Mouse (Mus musculus) forebrain, embryonic 10.5 days (tissue): Measurements from ENCODE around the gene Dnajc8. TPM values are rescaled to one million over a fixed set of nuclear protein-coding genes. Genes with fewer than 3 reads are reported as not detected.
A peak's percentile ranks its signal among the peaks of the same experiment; 100 is the strongest.

ENCODE experiments used
- DNase-seq: peaks from one replicate; pipeline ENCODE4 v3.0.0-alpha.2; 2017; ENCODE audit warnings: low spot score; ENCODE audit errors: extremely low spot score
- H3K27ac ChIP-seq: fragments of 300-500 bp; sonication (generic); 2 replicates; pipeline ENCODE4 v1.5.1; 2016; ENCODE audit warnings: mild to moderate bottlenecking
- H3K27me3 ChIP-seq: fragments of 300-500 bp; sonication (generic); 2 replicates; pipeline ENCODE4 v1.6.1; 2016; ENCODE audit warnings: mild to moderate bottlenecking; ENCODE audit not compliant: poor library complexity, severe bottlenecking
- H3K36me3 ChIP-seq: fragments of 300-500 bp; sonication (generic); replicated peaks from 2 replicates; pipeline ENCODE4 v1.6.1; 2016; ENCODE audit warnings: mild to moderate bottlenecking, moderate library complexity
- H3K4me1 ChIP-seq: fragments of 300-500 bp; sonication (generic); 2 replicates; pipeline ENCODE4 v1.6.1; 2016
- H3K4me3 ChIP-seq: fragments of 300-500 bp; sonication (generic); 2 replicates; pipeline ENCODE4 v1.5.1; 2016; ENCODE audit warnings: mild to moderate bottlenecking, moderate library complexity
- H3K9me3 ChIP-seq: fragments of 300-500 bp; sonication (generic); 2 replicates; pipeline ENCODE4 v1.6.1; 2016; ENCODE audit warnings: mild to moderate bottlenecking, moderate library complexity
- WGBS: fragments of 180-500 bp; shearing (Covaris S2); methylation state at CpG from one replicate; pipeline ENCODE4 v1.1.7; 2016; 5-methylcytosine and 5-hydroxymethylcytosine counted together
- polyA plus RNA-seq: library from polyadenylated mRNA; unstranded; fragments of >200 nt; fragmentation: Nextera tagmentation; extraction: Ambion mirVana; gene quantifications from 2 replicates; pipeline ENCODE4 v1.2.1, GENCODE M21; 2016

Gene Dnajc8
- polyA plus RNA-seq, 1 experiment from 2014 or later: 211 TPM

DNA sequence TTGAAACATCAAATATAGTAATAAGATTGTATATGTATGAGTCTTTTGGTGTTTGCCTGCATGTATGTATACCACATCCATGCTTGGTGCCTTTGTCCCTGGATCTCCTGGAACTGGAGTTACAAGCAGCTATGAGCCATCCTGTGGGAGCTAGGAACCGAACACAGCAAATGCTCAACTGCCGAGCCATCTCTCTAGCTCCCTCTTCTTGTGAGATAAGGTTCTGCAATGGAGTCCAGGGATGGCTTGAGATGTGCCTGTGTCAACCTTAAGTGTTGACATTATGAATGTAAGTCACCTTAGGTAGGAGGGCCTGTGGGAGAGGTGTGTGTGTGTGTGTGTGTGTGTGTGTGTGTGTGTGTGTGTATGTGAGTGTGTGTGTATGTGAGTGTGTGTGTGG is 8.7 kb upstream of the Dnajc8 start:
- H3K27ac ChIP-seq: no peak overlapping the region
- H3K36me3 ChIP-seq: peaks cover 31% of the 10 kb centered on the region
- no peaks in the 10 kb centered on the region for H3K9me3 ChIP-seq
- H3K4me1 ChIP-seq: peaks cover 15% of the 10 kb centered on the region
- H3K27me3 ChIP-seq: no peaks in the 10 kb centered on the region
- H3K4me3 ChIP-seq: no peak overlapping the region
- WGBS: 52% methylated on average over 2 of the region's 2 CpGs
- no peak for DNase-seq

DNA sequence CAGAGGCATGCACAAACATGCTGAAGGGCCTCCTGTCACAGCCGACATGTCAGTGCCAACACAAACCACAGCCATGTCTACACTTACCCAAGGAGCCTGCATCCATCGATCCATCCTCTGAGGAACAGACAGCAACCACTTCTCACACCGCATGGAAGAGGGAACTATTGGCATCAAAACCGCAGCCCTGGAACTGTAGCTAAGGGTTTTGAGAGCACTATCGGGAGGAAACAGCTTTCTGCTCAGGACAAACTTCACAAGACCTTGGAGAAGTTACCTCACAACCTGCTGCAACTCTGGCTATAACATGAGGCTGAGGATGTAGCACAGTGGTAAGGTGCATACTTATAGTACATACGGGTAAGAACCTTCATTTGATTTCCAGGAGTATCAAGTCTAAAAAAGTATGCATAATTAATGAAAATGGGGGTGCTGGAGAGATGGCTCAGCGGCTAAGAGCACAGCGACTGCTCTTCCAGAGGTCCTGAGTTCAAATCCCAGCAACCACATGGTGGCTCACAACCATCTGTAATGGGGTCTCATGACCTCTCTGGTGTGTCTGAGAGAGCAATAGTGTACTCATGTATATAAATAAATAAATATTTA is 7.3 kb upstream of the Dnajc8 start:
- H3K27me3 ChIP-seq: no peaks in the 10 kb centered on the region
- no peaks in the 10 kb centered on the region for H3K9me3 ChIP-seq
- 93% methylated on average over 8 of the region's 8 CpGs for WGBS

DNA sequence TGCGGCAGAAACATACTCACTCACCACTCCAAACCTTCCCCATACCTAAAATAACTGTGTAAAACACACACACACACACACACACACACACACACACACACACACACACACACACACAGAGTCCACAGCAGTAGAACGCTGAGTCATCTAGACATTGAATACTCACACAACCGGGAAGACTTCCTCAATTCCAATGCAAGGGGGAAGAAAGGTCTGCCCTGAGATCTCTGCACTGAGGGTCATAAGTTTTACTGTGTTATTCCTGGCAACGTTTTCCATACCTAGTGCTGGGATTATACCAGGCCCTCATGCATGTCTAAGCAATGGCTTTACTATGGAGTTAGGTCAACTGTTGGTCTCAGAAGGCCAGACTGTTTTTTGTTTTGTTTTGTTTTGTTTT is 6.0 kb upstream of the Dnajc8 start:
- no peak overlapping the region for H3K27ac ChIP-seq
- H3K4me1 ChIP-seq: peaks cover 30% of the 10 kb centered on the region
- 92% methylated on average over 4 of the region's 4 CpGs for WGBS
- H3K27me3 ChIP-seq: no peaks in the 10 kb centered on the region
- peaks cover 33% of the 10 kb centered on the region for H3K36me3 ChIP-seq
- DNase-seq: no peak
- no peaks in the 10 kb centered on the region for H3K9me3 ChIP-seq
- H3K4me3 ChIP-seq: no peak overlapping the region

More for the DNA sequence above, 7.3 kb upstream of the Dnajc8 start:
- Histone ChIP-seq H3K4me1 (peaks cover 29% of the 10 kb centered on the region), H3K4me3 (no peak overlapping the region), H3K27ac (no peak overlapping the region), H3K36me3 (peaks cover 33% of the 10 kb centered on the region)
- no peak for DNase-seq

DNA sequence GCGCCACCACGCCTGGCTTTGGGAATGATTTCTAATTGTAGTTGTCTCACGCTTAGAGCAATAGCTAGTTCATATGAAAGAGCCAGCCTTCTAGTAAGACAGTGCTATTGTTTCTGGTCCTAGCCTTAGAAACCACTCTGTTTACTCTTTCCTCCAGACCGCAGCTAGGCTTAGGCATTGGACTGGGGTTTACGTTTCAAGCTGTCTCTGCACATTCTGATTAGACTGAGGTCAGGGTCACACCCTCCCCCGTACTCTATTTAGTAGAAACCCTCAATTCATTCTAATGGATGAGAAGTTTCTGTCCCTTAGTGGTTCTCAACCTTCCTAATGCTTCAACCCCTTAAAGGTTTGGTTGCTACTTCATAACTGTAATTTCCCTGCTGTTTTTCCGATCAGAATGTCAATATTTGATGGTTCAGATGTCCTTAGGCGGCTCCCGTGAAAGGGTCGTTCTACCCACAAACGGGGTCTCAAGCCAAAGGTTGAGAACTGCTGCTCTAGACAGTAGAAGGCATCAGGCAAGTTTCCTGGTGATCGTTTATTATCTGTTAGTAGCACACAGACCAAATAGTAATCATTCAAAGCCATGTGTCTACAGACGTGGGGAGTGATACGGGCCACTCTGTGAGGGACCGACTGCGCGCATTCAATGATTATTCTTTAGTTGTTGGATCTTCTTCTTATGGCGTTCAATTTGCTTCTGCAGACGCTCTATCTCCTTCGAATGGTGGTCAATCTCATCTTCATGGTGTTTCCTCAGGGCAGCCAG is 5.1 kb upstream of the Dnajc8 start:
- DNase-seq: no peak
- Histone ChIP-seq H3K36me3 (peaks cover 33% of the 10 kb centered on the region), H3K9me3 (no peaks in the 10 kb centered on the region), H3K27me3 (no peaks in the 10 kb centered on the region), H3K27ac (no peak overlapping the region), H3K4me1 (peaks cover 32% of the 10 kb centered on the region), H3K4me3 (no peak overlapping the region)
- 95% methylated on average over 20 of the region's 20 CpGs for WGBS

DNA sequence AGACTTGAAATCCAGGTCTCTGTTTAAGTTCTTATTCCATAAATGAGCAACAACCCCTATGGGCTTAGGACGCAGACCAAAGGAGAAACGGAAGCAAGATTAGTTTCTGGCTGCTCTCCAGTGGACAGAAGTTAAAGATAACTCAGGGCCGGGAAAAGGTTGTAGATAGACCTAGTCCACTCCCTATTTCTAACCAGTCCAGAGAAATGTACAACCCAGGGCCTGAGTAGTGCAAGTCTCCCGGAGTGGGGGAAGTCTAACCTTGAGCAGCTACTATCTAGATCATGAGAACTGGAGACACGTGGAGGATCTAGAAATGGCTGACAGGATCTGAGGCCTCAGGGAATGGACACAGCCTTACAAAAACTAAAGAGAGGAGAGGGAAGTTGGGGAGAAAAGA is 2.9 kb upstream of the Dnajc8 start:
- Histone ChIP-seq H3K4me3 (peak overlapping the region; percentile 100), H3K27me3 (no peaks in the 10 kb centered on the region), H3K27ac (peak overlapping the region; percentile 97), H3K36me3 (peaks cover 40% of the 10 kb centered on the region), H3K4me1 (peaks cover 48% of the 10 kb centered on the region), H3K9me3 (no peaks in the 10 kb centered on the region)
- WGBS: 47% methylated on average over 5 of the region's 5 CpGs
- no peak for DNase-seq

DNA sequence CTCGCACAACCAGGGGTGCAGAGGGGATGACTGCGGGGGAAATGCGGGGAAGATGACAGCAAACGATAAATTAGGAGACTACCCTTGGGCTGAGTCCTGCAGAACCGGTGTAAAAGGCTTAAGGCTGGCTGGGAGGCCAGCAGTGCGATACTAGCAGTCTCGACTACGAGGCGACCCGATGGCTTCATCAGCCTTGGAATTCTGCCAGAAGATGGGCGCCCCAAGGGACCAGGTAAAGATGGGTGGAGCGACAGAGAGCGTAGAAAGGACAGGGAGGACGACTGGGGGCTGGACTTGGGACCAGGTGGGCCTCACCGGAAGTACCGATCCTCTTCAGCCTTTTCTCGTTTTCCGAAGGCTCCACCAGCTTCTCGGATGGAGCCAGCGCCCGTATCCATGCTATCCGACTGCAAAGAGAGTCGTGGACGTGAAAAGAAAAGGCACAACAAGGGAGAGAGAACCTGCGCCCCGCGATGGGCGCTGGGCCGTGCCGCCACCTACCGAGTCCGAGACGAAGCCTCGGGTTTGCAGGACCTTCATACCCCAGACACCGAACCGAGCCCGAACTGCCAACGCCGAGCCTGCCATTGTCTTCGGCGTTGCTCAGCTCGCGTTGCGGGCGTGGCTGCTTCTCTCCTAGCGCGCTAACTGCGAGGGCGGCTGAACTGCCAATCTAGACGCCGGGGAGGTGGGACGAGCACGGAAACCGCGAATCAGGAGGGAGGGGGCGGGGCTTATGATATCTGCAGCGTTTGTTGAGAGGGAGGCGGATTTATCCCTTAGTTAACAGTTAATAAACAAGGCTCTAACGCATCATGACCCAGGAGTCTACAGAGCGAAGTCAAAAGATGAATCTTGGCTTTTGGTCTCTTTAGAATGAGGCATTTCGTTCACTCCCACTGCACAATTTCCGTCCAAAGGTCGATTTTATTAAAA is 2.1 kb upstream of the Dnajc8 start, which contains the start of gene Atpif1:
Gene Atpif1 (minus strand): TSS at position 679 of the 936 bp plus-strand sequence.
- Histone ChIP-seq H3K27ac (peak within 1 kb of the TSS; percentile 97), H3K27me3 (no peaks in the 10 kb centered on the region), H3K4me3 (peak within 1 kb of the TSS; percentile 100), H3K4me1 (peaks cover 51% of the 10 kb centered on the region), H3K9me3 (no peaks in the 10 kb centered on the region), H3K36me3 (peaks cover 47% of the 10 kb centered on the region)
- under 1% methylated on average over 63 of the region's 63 CpGs for WGBS
- DNase-seq: peak; percentile 92

DNA sequence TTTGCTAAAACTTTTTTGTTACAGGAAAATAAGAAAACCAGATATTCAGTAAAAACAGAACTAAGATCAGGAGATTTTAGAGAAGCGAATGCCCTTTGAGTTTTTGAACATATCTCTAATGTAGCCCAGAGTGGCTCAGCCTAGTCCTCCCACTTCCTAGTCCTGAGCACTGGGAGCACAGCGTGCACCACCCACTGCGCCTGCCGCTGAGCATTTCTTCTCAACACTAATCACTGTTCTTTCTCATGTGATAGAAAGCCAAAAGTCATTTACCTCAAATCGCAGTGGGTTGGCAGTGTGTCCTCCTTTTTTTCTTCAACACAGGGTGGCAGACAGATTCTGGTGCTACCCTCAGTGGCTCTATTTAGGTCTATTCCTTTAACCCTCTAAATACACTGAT is 4.1 kb downstream of the Dnajc8 start:
- peaks cover 74% of the 10 kb centered on the region for H3K36me3 ChIP-seq
- WGBS: 98% methylated on average over 5 of the region's 5 CpGs

DNA sequence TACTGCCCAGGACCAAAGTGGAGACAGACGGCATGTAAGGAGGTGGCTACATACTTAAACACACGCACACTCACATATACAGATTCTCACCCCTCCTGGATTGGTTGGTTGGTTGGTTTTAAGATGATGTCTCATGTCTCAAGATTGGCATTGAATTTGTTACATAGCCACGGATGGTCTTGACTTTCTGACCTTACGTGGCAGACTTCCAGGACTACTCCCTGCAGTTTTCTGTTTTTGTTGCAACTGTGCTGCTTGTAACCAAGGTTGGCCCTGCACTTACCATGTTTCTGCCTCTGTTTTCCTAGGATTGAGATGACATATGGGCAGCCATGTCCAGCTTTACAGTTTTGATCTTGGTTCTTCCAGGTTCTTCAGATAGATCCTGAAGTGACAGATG is 6.1 kb downstream of the Dnajc8 start:
- Histone ChIP-seq H3K27ac (no peak overlapping the region), H3K4me1 (peaks cover 14% of the 10 kb centered on the region), H3K9me3 (no peaks in the 10 kb centered on the region), H3K36me3 (peaks cover 93% of the 10 kb centered on the region), H3K4me3 (no peak overlapping the region), H3K27me3 (no peaks in the 10 kb centered on the region)
- WGBS: 94% methylated on average over 4 of the region's 4 CpGs
- no peak for DNase-seq

More for the DNA sequence above, 4.1 kb downstream of the Dnajc8 start:
- no peak overlapping the region for H3K4me3 ChIP-seq
- no peaks in the 10 kb centered on the region for H3K27me3 ChIP-seq
- no peak for DNase-seq
- H3K9me3 ChIP-seq: no peaks in the 10 kb centered on the region
- no peak overlapping the region for H3K27ac ChIP-seq
- peaks cover 27% of the 10 kb centered on the region for H3K4me1 ChIP-seq

DNA sequence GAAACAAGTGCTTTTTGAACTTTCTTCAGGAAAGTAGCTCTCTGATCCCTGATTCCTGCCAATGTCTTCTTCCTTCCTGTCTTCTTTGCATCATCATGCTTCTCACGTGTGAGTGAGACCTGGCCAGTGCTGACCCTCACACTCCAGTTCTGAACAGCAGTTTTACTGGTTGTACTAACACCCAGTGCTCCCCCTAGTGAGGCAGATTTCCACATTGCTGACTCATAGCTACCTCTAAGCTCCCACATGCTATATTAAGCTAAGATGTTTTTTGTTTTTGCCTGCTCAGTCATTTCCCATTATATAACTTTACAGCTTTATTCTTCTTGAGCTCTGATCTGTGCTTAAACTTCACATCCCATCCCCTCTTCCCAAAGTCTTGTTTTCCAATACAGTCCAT is 7.4 kb downstream of the Dnajc8 start:
- Histone ChIP-seq H3K9me3 (no peaks in the 10 kb centered on the region), H3K4me1 (peaks cover under 1% of the 10 kb centered on the region; the same call in 1 of the 2 replicates), H3K36me3 (peaks cover 97% of the 10 kb centered on the region), H3K27me3 (no peaks in the 10 kb centered on the region), H3K4me3 (no peak overlapping the region), H3K27ac (no peak overlapping the region)
- WGBS: 71% methylated on average over 1 of the region's 1 CpGs
- DNase-seq: no peak

DNA sequence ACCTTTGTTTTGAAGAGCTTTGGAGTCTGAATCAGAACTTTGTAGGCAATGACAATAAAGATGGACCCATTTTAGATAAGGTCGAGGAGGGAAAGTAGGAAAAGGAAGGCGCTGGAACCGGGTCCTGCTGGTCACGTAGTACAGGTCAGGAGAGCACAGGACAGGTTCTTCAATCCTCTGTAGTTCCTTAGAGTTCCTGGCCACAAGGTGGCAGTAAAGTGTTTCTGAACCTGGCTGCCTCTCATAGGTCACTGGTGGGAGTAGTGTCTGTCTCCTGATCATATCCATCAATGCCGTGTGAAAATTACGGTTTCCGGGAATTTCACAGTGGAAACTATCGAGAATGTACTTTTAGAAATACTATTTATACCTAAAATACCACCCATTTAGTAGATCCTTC is 10.5 kb downstream of the Dnajc8 start:
- H3K27ac ChIP-seq: no peak overlapping the region
- no peaks in the 10 kb centered on the region for H3K27me3 ChIP-seq
- no peaks in the 10 kb centered on the region for H3K9me3 ChIP-seq
- H3K36me3 ChIP-seq: peaks cover 100% of the 10 kb centered on the region
- H3K4me3 ChIP-seq: no peak overlapping the region
- no peaks in the 10 kb centered on the region for H3K4me1 ChIP-seq
- peak; percentile 52 for DNase-seq
- 62% methylated on average over 8 of the region's 8 CpGs for WGBS

DNA sequence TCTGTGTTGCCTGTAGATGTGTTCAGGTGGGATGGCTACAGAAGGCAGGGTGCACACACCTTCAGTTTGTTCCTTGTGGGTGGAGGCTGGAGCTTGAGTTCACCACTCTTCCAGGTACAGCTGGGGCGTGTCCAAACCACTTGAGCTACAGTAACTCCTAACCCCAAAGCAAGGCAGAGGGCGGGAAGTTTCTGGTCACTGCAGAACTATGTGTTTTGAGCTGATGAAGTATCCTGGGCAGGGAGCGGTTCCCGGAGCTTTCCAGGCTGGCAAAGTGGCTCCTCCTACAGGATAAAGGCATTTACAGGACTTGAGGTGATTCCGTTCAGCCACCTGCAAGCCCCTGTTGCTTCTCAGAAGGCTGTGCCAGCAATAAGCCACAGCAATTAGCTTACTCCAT is 18.9 kb downstream of the Dnajc8 start:
- Histone ChIP-seq H3K27me3 (no peaks in the 10 kb centered on the region), H3K36me3 (peaks cover 60% of the 10 kb centered on the region)

DNA sequence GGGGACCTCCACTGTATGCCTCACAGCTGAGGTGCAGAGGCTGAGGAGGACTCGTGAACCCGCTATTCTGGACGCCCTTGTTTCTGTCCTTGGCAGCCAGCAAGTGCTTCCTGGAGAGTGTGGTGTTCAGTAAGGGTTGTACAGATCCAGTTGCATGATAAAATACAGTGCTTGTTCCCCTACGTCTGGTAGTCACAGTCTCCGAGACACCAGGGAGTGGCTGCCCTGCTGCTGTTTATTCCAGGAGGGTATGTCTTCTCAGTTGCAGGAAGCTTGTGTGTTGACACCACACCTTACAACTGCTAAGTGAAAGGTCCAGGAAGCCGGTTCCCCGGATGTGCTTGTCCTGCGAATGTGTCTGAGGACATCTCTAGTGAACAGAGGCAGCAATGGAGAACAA is 19.3 kb downstream of the Dnajc8 start:
- WGBS: 86% methylated on average over 8 of the region's 8 CpGs
- Histone ChIP-seq H3K9me3 (no peaks in the 10 kb centered on the region), H3K4me1 (no peaks in the 10 kb centered on the region), H3K27ac (no peak overlapping the region), H3K36me3 (peaks cover 56% of the 10 kb centered on the region), H3K27me3 (no peaks in the 10 kb centered on the region), H3K4me3 (no peak overlapping the region)
- DNase-seq: no peak

More for the DNA sequence above, 18.9 kb downstream of the Dnajc8 start:
- DNase-seq: no peak
- H3K27ac ChIP-seq: no peak overlapping the region
- 78% methylated on average over 5 of the region's 5 CpGs for WGBS
- no peaks in the 10 kb centered on the region for H3K4me1 ChIP-seq
- H3K9me3 ChIP-seq: no peaks in the 10 kb centered on the region
- H3K4me3 ChIP-seq: no peak overlapping the region
